Mouse (Mus musculus) MEL (cell line): Measurements from ENCODE around the gene Vps72. TPM values are rescaled to one million over a fixed set of nuclear protein-coding genes. Genes with fewer than 3 reads are reported as not detected.
A peak's percentile ranks its signal among the peaks of the same experiment; 100 is the strongest.

Source experiments
- DNase-seq: peaks from one replicate; pipeline ENCODE4 v3.0.0; 2011; ENCODE audit warnings: low read depth, low spot score
- H3K27ac ChIP-seq: 2 replicates; pipeline ENCODE4 v1.5.1; 2012; ENCODE audit warnings: low read depth, mild to moderate bottlenecking, control low read depth, low read length, moderate library complexity; ENCODE audit not compliant: control insufficient read depth
- H3K27me3 ChIP-seq, 2 experiments: fragments of 150-350 bp in 1 of 2; sonication (generic) in 1 of 2; 2 replicates each; pipeline ENCODE4 v1.6.1; 2012; ENCODE audit warnings: low read length in 2 of 2, mild to moderate bottlenecking in 2 of 2, improper control_type of control experiment in 1 of 2, moderate library complexity in 1 of 2; ENCODE audit not compliant: insufficient read depth in 2 of 2, control insufficient read depth in 1 of 2
- H3K36me3 ChIP-seq, 2 experiments: 2 replicates each; pipeline ENCODE4 v1.6.1; 2012 to 2014; ENCODE audit warnings: low read length in 2 of 2, improper control_type of control experiment in 1 of 2, inconsistent platforms in 1 of 2, mild to moderate bottlenecking in 1 of 2; ENCODE audit not compliant: insufficient read depth in 2 of 2, control insufficient read depth in 1 of 2
- H3K4me1 ChIP-seq, 2 experiments: fragments of 150-350 bp in 1 of 2; sonication (generic) in 1 of 2; 2 replicates each; pipeline ENCODE4 v1.6.1; 2012; ENCODE audit warnings: low read length in 2 of 2, improper control_type of control experiment in 1 of 2, mild to moderate bottlenecking in 1 of 2; ENCODE audit not compliant: insufficient read depth in 2 of 2, control insufficient read depth in 1 of 2
- H3K4me3 ChIP-seq, 2 experiments: fragments of 150-350 bp in 1 of 2; sonication (generic) in 1 of 2; 2 replicates each; pipeline ENCODE4 v1.5.1; 2012; ENCODE audit warnings: low read depth in 2 of 2, low read length in 2 of 2, mild to moderate bottlenecking in 2 of 2, moderate library complexity in 2 of 2, control low read depth in 1 of 2, improper control_type of control experiment in 1 of 2; ENCODE audit not compliant: control insufficient read depth in 1 of 2, insufficient read depth in 1 of 2
- H3K79me2 ChIP-seq: 2 replicates; pipeline ENCODE4 v1.6.1; 2012; ENCODE audit warnings: mild to moderate bottlenecking, low read length, moderate library complexity; ENCODE audit not compliant: control insufficient read depth, poor library complexity, insufficient read depth
- H3K9ac ChIP-seq: 2 replicates; pipeline ENCODE4 v1.6.1; 2012; ENCODE audit warnings: low read depth, mild to moderate bottlenecking, control low read depth, low read length, moderate library complexity; ENCODE audit not compliant: control insufficient read depth, poor library complexity, severe bottlenecking
- H3K9me3 ChIP-seq: fragments of 150-350 bp; sonication (generic); replicated peaks from 2 replicates; pipeline ENCODE4 v1.6.1; 2012; ENCODE audit warnings: mild to moderate bottlenecking, low read length, improper control_type of control experiment, moderate library complexity; ENCODE audit not compliant: insufficient read depth
- BHLHE40 ChIP-seq: IDR thresholded peaks from 2 replicates; pipeline ENCODE4 v1.6.1; 2012; ENCODE audit warnings: low read depth, mild to moderate bottlenecking, inconsistent platforms, low read length, improper control_type of control experiment, borderline replicate concordance
- CHD1 ChIP-seq: IDR thresholded peaks from 2 replicates; pipeline ENCODE4 v1.6.1; 2012; ENCODE audit warnings: low read depth, mild to moderate bottlenecking, inconsistent platforms, low read length, improper control_type of control experiment
- CTCF ChIP-seq, 3 experiments: IDR thresholded peaks in 2 of 3; conservative IDR thresholded peaks in 1 of 3; 2 replicates each; pipeline ENCODE4 v1.5.1; 2011 to 2012; ENCODE audit warnings: low read length in 3 of 3, low read depth in 2 of 3, mild to moderate bottlenecking in 2 of 3, improper control_type of control experiment in 1 of 3, inconsistent platforms in 1 of 3, mixed read lengths in 1 of 3, moderate library complexity in 1 of 3; ENCODE audit not compliant: control insufficient read depth in 1 of 3, insufficient read depth in 1 of 3, poor library complexity in 1 of 3, severe bottlenecking in 1 of 3
- E2F4 ChIP-seq: IDR thresholded peaks from 2 replicates; pipeline ENCODE4 v1.6.1; 2011; ENCODE audit warnings: low read depth, low read length, improper control_type of control experiment, borderline replicate concordance
- ELF1 ChIP-seq: IDR thresholded peaks from 2 replicates; pipeline ENCODE4 v1.6.1; 2014; ENCODE audit warnings: low read depth, mild to moderate bottlenecking, inconsistent platforms, low read length, improper control_type of control experiment, moderate library complexity
- EP300 ChIP-seq, 2 experiments: IDR thresholded peaks; 2 replicates each; pipeline ENCODE4 v1.6.1; 2011; ENCODE audit warnings: improper control_type of control experiment in 2 of 2, low read length in 2 of 2, low read depth in 1 of 2, mild to moderate bottlenecking in 1 of 2
- ETS1 ChIP-seq: IDR thresholded peaks from 2 replicates; pipeline ENCODE4 v1.6.1; 2012; ENCODE audit warnings: low read depth, mild to moderate bottlenecking, inconsistent platforms, low read length, improper control_type of control experiment, moderate library complexity
- GATA1 ChIP-seq: IDR thresholded peaks from 2 replicates; pipeline ENCODE4 v1.6.1; 2011; ENCODE audit warnings: low read depth, low read length, improper control_type of control experiment
- HCFC1 ChIP-seq: IDR thresholded peaks from 2 replicates; pipeline ENCODE4 v1.6.1; 2012; ENCODE audit warnings: low read depth, mild to moderate bottlenecking, inconsistent platforms, low read length, improper control_type of control experiment, moderate library complexity
- JUND ChIP-seq: IDR thresholded peaks from 2 replicates; pipeline ENCODE4 v1.6.1; 2011; ENCODE audit warnings: low read depth, mild to moderate bottlenecking, improper control_type of control experiment, low read length
- KAT2A ChIP-seq: conservative IDR thresholded peaks from 2 replicates; pipeline ENCODE4 v1.6.1; 2012; ENCODE audit warnings: low read depth, low read length, improper control_type of control experiment, inconsistent platforms
- MAFK ChIP-seq: IDR thresholded peaks from 2 replicates; pipeline ENCODE4 v1.6.1; 2011; ENCODE audit warnings: low read depth, mild to moderate bottlenecking, low read length, improper control_type of control experiment, borderline replicate concordance
- MAX ChIP-seq: IDR thresholded peaks from 2 replicates; pipeline ENCODE4 v1.6.1; 2011; ENCODE audit warnings: low read length, improper control_type of control experiment
- MAZ ChIP-seq: IDR thresholded peaks from 2 replicates; pipeline ENCODE4 v1.6.1; 2012; ENCODE audit warnings: low read depth, mild to moderate bottlenecking, inconsistent platforms, low read length, improper control_type of control experiment
- MEF2A ChIP-seq: IDR thresholded peaks from 2 replicates; pipeline ENCODE4 v1.6.1; 2014; ENCODE audit warnings: low read depth, mild to moderate bottlenecking, inconsistent platforms, low read length, improper control_type of control experiment; ENCODE audit not compliant: poor library complexity, insufficient replicate concordance, severe bottlenecking; ENCODE audit errors: extremely low read depth
- MXI1 ChIP-seq: IDR thresholded peaks from 2 replicates; pipeline ENCODE4 v1.6.1; 2011; ENCODE audit warnings: mild to moderate bottlenecking, low read depth, low read length, improper control_type of control experiment
- MYB ChIP-seq: IDR thresholded peaks from 2 replicates; pipeline ENCODE4 v1.6.1; 2011; ENCODE audit warnings: mild to moderate bottlenecking, low read depth, low read length, improper control_type of control experiment
- MYC ChIP-seq: IDR thresholded peaks from 2 replicates; pipeline ENCODE4 v1.6.1; 2011; ENCODE audit warnings: low read depth, mild to moderate bottlenecking, low read length, improper control_type of control experiment, moderate library complexity
- NELFE ChIP-seq: IDR thresholded peaks from 2 replicates; pipeline ENCODE4 v1.6.1; 2011; ENCODE audit warnings: low read depth, low read length, improper control_type of control experiment
- NRF1 ChIP-seq: IDR thresholded peaks from 2 replicates; pipeline ENCODE4 v1.6.1; 2014; ENCODE audit warnings: low read depth, mild to moderate bottlenecking, inconsistent platforms, low read length, improper control_type of control experiment, moderate library complexity; ENCODE audit not compliant: poor library complexity, insufficient read depth, severe bottlenecking
- POLR2A ChIP-seq, 2 experiments: IDR thresholded peaks; 2 replicates each; pipeline ENCODE4 v1.6.1; 2011 to 2012; ENCODE audit warnings: low read length in 2 of 2, mild to moderate bottlenecking in 2 of 2, control low read depth in 1 of 2, improper control_type of control experiment in 1 of 2, low read depth in 1 of 2, moderate library complexity in 1 of 2; ENCODE audit not compliant: control insufficient read depth in 1 of 2, insufficient read depth in 1 of 2, poor library complexity in 1 of 2
- RAD21 ChIP-seq: IDR thresholded peaks from 2 replicates; pipeline ENCODE4 v1.6.1; 2011; ENCODE audit warnings: mild to moderate bottlenecking, low read depth, low read length, improper control_type of control experiment
- SIN3A ChIP-seq: IDR thresholded peaks from 2 replicates; pipeline ENCODE4 v1.6.1; 2012; ENCODE audit warnings: low read length, improper control_type of control experiment, inconsistent platforms
- SMC3 ChIP-seq: IDR thresholded peaks from 2 replicates; pipeline ENCODE4 v1.6.1; 2011; ENCODE audit warnings: low read depth, low read length, improper control_type of control experiment
- TBP ChIP-seq: IDR thresholded peaks from 2 replicates; pipeline ENCODE4 v1.8.0; 2011; ENCODE audit warnings: low read depth, low read length, improper control_type of control experiment
- TCF12 ChIP-seq: IDR thresholded peaks from 2 replicates; pipeline ENCODE4 v1.6.1; 2014; ENCODE audit warnings: low read depth, mild to moderate bottlenecking, inconsistent platforms, low read length, improper control_type of control experiment, moderate library complexity
- UBTF ChIP-seq: IDR thresholded peaks from 2 replicates; pipeline ENCODE4 v1.6.1; 2012; ENCODE audit warnings: low read depth, mild to moderate bottlenecking, inconsistent platforms, low read length, improper control_type of control experiment, moderate library complexity, borderline replicate concordance; ENCODE audit not compliant: insufficient read depth
- USF1 ChIP-seq: IDR thresholded peaks from 2 replicates; pipeline ENCODE4 v1.6.1; 2014; ENCODE audit warnings: low read depth, mild to moderate bottlenecking, inconsistent platforms, low read length, improper control_type of control experiment, moderate library complexity
- ZMIZ1 ChIP-seq: IDR thresholded peaks from 2 replicates; pipeline ENCODE4 v1.6.1; 2012; ENCODE audit warnings: low read depth, mild to moderate bottlenecking, inconsistent platforms, low read length, improper control_type of control experiment, moderate library complexity
- ZNF384 ChIP-seq: IDR thresholded peaks from 2 replicates; pipeline ENCODE4 v1.6.1; 2012; ENCODE audit warnings: low read depth, mild to moderate bottlenecking, inconsistent platforms, low read length, improper control_type of control experiment
- polyA plus RNA-seq, 2 experiments: library from polyadenylated mRNA; stranded (reverse) in 1 of 2; unstranded in 1 of 2; fragments of >175 nt in 1 of 2; fragments of >200 nt in 1 of 2; gene quantifications; 2 replicates each; pipeline versions ENCODE4 v1.2.1 to v1.2.4; 2012; ENCODE audit warnings: low replicate concordance in 2 of 2, low read depth in 1 of 2; ENCODE audit not compliant: insufficient read length in 2 of 2, insufficient read depth in 1 of 2, missing spikeins in 1 of 2
- total RNA-seq: library from RNA; depleted of rRNA; stranded (reverse); fragments of 300-350 nt; gene quantifications from 2 replicates; pipeline ENCODE4 v1.2.3, GENCODE M21; 2012

The Vps72 gene
- total and polyA plus RNA-seq, 3 experiments = 128 to 416 (median 266) TPM

DNA sequence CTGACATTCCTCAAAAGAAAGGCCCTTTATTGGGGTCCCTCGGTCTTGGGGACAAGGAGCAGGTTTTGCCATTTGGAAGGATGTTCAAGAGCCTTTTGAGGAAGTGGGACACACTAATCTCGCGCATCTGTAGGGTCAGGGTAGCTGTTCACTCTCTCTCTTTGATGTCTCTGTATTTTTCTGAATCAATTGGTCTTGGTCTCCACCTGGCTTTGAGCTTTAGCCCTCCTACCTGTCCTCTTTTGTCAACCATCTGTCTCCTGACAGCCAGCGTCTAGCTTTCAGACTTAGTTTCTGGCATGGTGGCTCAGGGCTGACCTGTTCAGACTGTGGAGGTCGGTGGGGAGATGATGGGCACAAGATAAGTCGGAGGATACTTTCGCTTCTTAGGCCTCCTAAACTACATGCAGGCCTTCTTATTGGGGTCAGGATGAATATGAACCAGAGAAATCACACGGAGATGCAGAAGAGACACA, 48.7 kb downstream of the Vps72 start (continued):
- TF ChIP-seq CTCF (IDR thresholded peaks at IDR 0.05 in 2 of 3, conservative IDR thresholded peaks at IDR 0.05 in 1 of 3; ENCODE audit: control insufficient read depth in 1 of 3, insufficient read depth in 1 of 3, low read depth in 2 of 3, low read length in 3 of 3, poor library complexity in 1 of 3, severe bottlenecking in 1 of 3) = no peak
- no peak for TF ChIP-seq MYB
- no peak for TF ChIP-seq MXI1

DNA sequence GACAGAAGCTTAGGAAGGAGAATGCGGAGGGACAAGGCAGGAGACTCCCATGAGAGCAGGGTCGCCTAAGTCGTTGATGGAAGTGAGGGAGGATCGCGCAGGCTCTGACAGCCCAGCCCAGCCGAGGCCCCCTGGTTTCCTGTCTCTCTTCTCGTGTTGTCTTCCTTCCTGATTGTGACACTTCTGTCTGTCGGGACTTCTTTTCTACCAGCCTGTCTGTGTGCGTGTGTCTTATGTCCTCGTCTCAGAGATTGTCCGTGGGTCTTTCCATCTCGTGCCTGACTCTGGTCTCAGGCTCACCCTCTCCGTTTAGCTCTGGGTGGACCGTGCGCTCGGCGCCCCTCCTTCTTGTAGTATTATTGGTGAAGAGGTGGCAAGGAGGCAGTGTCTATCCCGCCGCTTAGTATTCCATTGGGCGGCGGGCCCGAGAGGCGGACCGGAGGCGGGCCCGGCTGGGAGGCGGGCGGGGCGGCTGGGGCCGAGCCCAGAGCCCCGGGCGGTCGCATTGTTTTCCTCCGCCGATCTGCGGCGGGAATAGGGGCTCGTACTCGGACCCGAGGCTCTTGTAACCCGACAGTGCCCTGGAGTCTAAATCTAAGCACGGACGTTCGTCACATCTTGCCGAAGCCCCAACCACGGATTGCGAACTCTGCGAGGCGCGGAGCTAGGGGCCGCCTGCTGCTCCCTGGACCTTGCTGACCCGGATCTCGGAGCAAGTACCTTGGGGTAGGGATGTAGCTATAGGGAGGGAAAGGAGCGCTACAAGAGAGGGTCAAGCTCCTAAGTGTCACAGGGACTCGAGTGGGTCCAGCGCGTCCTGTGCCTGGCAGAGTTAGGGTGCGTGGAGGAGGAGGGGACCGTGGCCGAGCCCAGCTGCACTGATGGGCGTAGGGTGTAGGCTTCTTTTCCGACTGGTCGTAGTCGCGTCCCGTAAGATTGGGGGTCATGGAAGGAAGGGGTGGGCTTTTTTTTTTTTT, 49.5 kb downstream of the Vps72 start, which contains the start of gene Sema6c:
Gene Sema6c, plus strand, starts transcription at position 471 of the 977 bp plus-strand sequence.
- no peaks in the 10 kb centered on the region; a peak in 1 of 4 replicates for H3K27me3 ChIP-seq
- TF ChIP-seq POLR2A (IDR thresholded peaks at IDR 0.05; ENCODE audit: control insufficient read depth in 1 of 2, insufficient read depth in 1 of 2, low read depth in 1 of 2, low read length in 2 of 2, poor library complexity in 1 of 2) (peak in 1 of 2 experiments; percentile 76; a peak in 2 of 4 replicates), CTCF (IDR thresholded peaks at IDR 0.05 in 2 of 3, conservative IDR thresholded peaks at IDR 0.05 in 1 of 3; ENCODE audit: control insufficient read depth in 1 of 3, insufficient read depth in 1 of 3, low read depth in 2 of 3, low read length in 3 of 3, poor library complexity in 1 of 3, severe bottlenecking in 1 of 3) (0 out of 6 replicates have a peak, but pooled peaks of 1 of the 3 experiments have one; percentile 0), ZMIZ1 (peak; percentile 14; the same call in 1 of the 2 replicates), RAD21 (no peak; the same call in 1 of the 2 replicates), E2F4 (no peak; the same call in 1 of the 2 replicates), JUND (no peak), MYC (no peak), ZNF384 (peak; percentile 43; the same call in 1 of the 2 replicates), HCFC1 (peak; percentile 72), MXI1 (peak; percentile 89), UBTF (peak; percentile 60; the same call in 1 of the 2 replicates), EP300 (IDR thresholded peaks at IDR 0.05; ENCODE audit: low read depth in 1 of 2, low read length in 2 of 2) (peak in 1 of 2 experiments; percentile 13; a peak in 1 of 4 replicates), MAZ (peak; percentile 68), NRF1 (0 out of 2 replicates have a peak, but pooled peaks have one; percentile 45), NELFE (peak; percentile 55), TBP (peak; percentile 30; the same call in 1 of the 2 replicates), MAX (peak; percentile 68), ETS1 (peak; percentile 52; the same call in 1 of the 2 replicates), MAFK (no peak), MYB (no peak), USF1 (no peak), SMC3 (0 out of 2 replicates have a peak, but pooled peaks have one; percentile 11), KAT2A (no peak; the same call in 1 of the 2 replicates), CHD1 (no peak), ELF1 (peak; percentile 39; the same call in 1 of the 2 replicates), SIN3A (peak; percentile 92), MEF2A (no peak), TCF12 (peak; percentile 50), GATA1 (0 out of 2 replicates have a peak, but pooled peaks have one; percentile 1), BHLHE40 (peak; percentile 57; the same call in 1 of the 2 replicates)

More for the DNA sequence above, 49.5 kb downstream of the Vps72 start, which contains the start of gene Sema6c:
- Histone ChIP-seq H3K4me1 (peaks cover 6 to 24% of the 10 kb centered on the region in 2 experiments), H3K27ac (no peak within 1 kb of the TSS), H3K79me2 (no peaks in the 10 kb centered on the region), H3K9me3 (no peaks in the 10 kb centered on the region), H3K4me3 (peak within 1 kb of the TSS; percentile 70 to 96), H3K36me3 (peaks cover 0 to 12% of the 10 kb centered on the region in 2 experiments; a peak in 2 of 4 replicates), H3K9ac (peak within 1 kb of the TSS; percentile 68)
- peak; percentile 99 for DNase-seq
